Mouse (Mus musculus) heart, postnatal 10 days (tissue): Measurements from ENCODE around the gene Gm21981. TPM values are rescaled to one million over a fixed set of nuclear protein-coding genes. Genes with fewer than 3 reads are reported as not detected.

Source experiments
- DNase-seq, 2 experiments: peaks; one replicate each; pipeline ENCODE4 v3.0.0; 2021
- intact Hi-C: fragments of 180-260 bp; cut with DNase I; formaldehyde crosslinking; loops from one replicate; pipeline ENCODE4 v1.15.1; 2025
- total RNA-seq, 2 experiments: library from RNA; stranded (reverse); gene quantifications; 2 replicates each; pipeline ENCODE4 v1.2.3; 2021

Gm21981 gene
- total RNA-seq, 2 experiments from 2014 or later: 0.15 to 1.2 TPM

GRCm38 (mm10) chr17:47704692-47705091 is 10.4 kb upstream of the Gm21981 start:
- DNase-seq: no peak
- intact Hi-C loops: no loop called here

GRCm38 (mm10) chr17:47703556-47703955 is 9.3 kb upstream of the Gm21981 start:
- no peak for DNase-seq
- intact Hi-C loops: no loop called here

- no peak for DNase-seq
- intact Hi-C loops: no loop called here
Observed at GRCm38 (mm10) chr17:47702548-47703345, 8.5 kb upstream of the Gm21981 start.

GRCm38 (mm10) chr17:47701793-47702192 is 7.5 kb upstream of the Gm21981 start:
- no peak for DNase-seq
- intact Hi-C loops: no loop called here

GRCm38 (mm10) chr17:47699055-47699454 is 4.8 kb upstream of the Gm21981 start:
- intact Hi-C loops: no loop called here
- DNase-seq: no peak

GRCm38 (mm10) chr17:47698156-47698555 is 3.9 kb upstream of the Gm21981 start:
- no peak for DNase-seq
- intact Hi-C loops: no loop called here

GRCm38 (mm10) chr17:47695337-47695710 is 1.1 kb upstream of the Gm21981 start:
- intact Hi-C loops: no loop called here
- DNase-seq: no peak

- intact Hi-C loops: no loop called here
Observed at GRCm38 (mm10) chr17:47694503-47695336, 465 bp upstream of the Gm21981 start, which contains the start of gene Prickle4. Gene Prickle4, minus strand, starts transcription at chr17:47694736.

GRCm38 (mm10) chr17:47693671-47694441 is 399 bp downstream of the Gm21981 start:
- DNase-seq: peak; percentile 25 to 39
- intact Hi-C loops: no loop called here

More at GRCm38 (mm10) chr17:47694503-47695336, 465 bp upstream of the Gm21981 start, which contains the start of gene Prickle4:
- DNase-seq: peak; percentile 98 to 99

GRCm38 (mm10) chr17:47691650-47692049 is 2.6 kb downstream of the Gm21981 start:
- DNase-seq: no peak
- intact Hi-C loops: no loop called here

GRCm38 (mm10) chr17:47689894-47690293 is 4.4 kb downstream of the Gm21981 start:
- intact Hi-C loops: loop anchor here (5.0 kb wide), 1 partner anchor 178 kb away; no protein-coding TSS in a partner anchor
- no peak for DNase-seq

- intact Hi-C loops: loop anchor here (5.0 kb wide), 1 partner anchor 177 kb away; no protein-coding TSS in a partner anchor
Observed at GRCm38 (mm10) chr17:47688608-47689575, 5.4 kb downstream of the Gm21981 start, which contains the start of gene Frs3. Gene Frs3, plus strand, starts transcription at chr17:47689030.

GRCm38 (mm10) chr17:47688344-47688607 is 6.0 kb downstream of the Gm21981 start, which contains the start of gene Tomm6:
Gene Tomm6, minus strand, starts transcription at chr17:47688386.
- no peak for DNase-seq
- intact Hi-C loops: loop anchor here (5.0 kb wide), 1 partner anchor 176 kb away; no protein-coding TSS in a partner anchor

More at GRCm38 (mm10) chr17:47688608-47689575, 5.4 kb downstream of the Gm21981 start, which contains the start of gene Frs3:
- DNase-seq: peak; percentile 77 to 79

GRCm38 (mm10) chr17:47687409-47688343 is 6.6 kb downstream of the Gm21981 start:
- DNase-seq: peak; percentile 95 to 97
- intact Hi-C loops: loop anchor here (5.0 kb wide), 1 partner anchor 175 kb away; no protein-coding TSS in a partner anchor

- no peak for DNase-seq
- intact Hi-C loops: no loop called here
Observed at GRCm38 (mm10) chr17:47682836-47683235, 11.4 kb downstream of the Gm21981 start.

- intact Hi-C loops: loop anchor here (5.0 to 10.0 kb wide), 3 partner anchors 46 to 274 kb away; partner anchors contain the start of genes Bysl, Gm20517, Guca1a and Med20
- no peak for DNase-seq
Observed at GRCm38 (mm10) chr17:47678702-47679101, 15.6 kb downstream of the Gm21981 start.

- intact Hi-C loops: loop anchor here (5.0 to 10.0 kb wide), 3 partner anchors 46 to 273 kb away; partner anchors contain the start of genes Bysl, Gm20517, Guca1a and Med20
- DNase-seq: no peak
Observed at GRCm38 (mm10) chr17:47678238-47678637, 16.0 kb downstream of the Gm21981 start.

GRCm38 (mm10) chr17:47676581-47676980 is 17.7 kb downstream of the Gm21981 start:
- intact Hi-C loops: loop anchor here (5.0 to 10.0 kb wide), 3 partner anchors 44 to 272 kb away; partner anchors contain the start of genes Bysl, Gm20517, Guca1a and Med20
- DNase-seq: peak; percentile 75 to 86
